Mouse (Mus musculus): Measurements from ENCODE around the gene Ctso. TPM values are rescaled to one million over a fixed set of nuclear protein-coding genes. Genes with fewer than 3 reads are reported as not detected.
A peak's percentile ranks its signal among the peaks of the same experiment; 100 is the strongest.

The Ctso gene
- total RNA-seq, 2 experiments from 2014 or later = 15.4 to 18.0 TPM

DNA sequence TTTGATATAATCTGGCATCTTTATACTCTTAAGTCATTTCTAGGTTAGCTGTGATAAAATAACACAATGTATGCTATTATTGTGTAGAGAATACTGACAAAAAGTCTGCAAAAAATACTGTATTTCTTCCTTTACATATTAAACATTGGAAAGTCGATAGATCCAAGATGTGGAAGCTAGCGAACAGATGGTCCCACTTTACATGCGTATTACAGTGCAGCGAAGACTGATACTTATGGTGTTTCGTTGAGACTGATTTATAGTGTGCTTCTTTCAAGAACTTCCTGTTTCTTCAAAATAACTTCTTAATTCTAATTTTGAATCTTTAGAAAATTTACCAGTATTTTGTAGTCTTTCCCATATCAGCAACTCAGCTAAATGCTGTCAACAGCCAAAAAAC is 25.1 kb downstream of the Ctso start:
- DNase-seq = no peak

DNA sequence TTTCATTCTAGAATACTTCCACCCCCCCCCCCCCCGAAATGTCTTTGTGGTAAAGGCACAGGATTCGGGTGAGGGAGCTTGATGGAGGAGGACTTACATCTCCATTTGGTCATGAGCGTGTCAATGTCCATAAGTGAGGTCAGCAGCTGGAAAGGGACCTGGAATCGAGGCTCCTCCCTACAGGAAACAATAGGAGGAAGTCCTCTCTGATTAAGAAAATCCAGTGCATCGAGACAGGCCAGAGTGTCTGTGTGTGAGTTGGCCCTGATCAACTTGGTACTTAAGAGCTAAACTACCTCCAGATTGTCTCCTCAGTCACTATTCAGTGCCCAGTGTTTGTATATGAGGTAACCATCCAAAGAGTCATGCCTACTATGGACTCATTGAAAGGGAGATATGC is 28.9 kb downstream of the Ctso start:
- no peak for DNase-seq

DNA sequence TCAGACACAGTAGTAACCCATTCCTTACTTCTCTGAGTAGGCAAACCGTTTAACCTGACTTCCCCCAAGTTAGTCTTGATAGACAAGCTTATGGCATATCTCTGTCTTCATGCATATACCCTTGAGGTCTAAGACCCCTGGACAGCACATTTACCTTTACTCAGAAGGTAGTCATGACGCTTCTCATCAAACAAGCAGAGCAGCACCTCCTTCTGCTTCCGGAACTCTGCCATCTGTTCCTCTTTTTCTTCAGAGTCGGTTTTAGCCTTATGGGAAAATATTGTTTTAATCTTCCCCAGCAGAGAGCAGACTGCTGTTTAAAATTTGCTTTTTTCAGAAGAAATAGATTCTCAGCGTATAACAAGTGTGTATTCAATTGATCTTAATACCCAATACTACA is 31.4 kb downstream of the Ctso start:
- no peak for DNase-seq

DNA sequence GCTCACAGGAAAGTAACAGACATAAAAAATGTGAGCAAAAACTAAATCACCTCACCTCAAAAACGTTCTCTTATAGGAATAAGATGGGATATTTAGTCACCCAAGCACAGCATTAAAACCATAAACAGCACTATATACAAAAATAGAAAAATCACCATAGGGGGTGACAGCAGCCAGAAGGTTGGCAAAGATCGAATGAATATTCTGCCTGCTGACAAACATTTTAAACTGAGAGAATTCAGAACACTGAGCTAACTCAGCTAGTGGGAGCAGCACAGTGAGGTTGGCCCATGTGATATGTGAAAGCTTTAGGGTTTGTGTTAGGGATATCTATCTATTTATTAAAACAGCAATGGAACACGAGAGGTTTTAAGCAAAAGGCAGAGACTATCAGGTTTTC is 32.2 kb downstream of the Ctso start:
- DNase-seq = no peak

DNA sequence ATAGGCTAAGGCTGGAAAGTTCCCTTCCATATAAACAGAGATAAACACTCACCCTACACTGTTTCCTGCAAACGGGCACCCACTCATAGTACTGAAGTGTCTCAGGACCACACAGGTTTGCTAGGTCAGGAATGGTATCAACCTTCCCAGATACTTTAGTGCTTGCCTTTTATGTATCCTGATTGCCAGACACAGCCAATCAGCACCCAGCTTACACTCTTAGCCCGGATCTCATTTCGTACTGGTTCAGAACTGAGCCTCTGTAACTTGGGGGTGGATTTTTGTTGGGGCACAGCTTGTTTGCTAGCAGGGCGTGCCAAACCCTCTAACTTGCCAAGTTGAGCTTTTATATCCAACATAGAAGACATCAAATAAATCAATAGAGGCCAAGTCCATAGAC is 43.2 kb downstream of the Ctso start:
- DNase-seq = peak; percentile 45 to 53

DNA sequence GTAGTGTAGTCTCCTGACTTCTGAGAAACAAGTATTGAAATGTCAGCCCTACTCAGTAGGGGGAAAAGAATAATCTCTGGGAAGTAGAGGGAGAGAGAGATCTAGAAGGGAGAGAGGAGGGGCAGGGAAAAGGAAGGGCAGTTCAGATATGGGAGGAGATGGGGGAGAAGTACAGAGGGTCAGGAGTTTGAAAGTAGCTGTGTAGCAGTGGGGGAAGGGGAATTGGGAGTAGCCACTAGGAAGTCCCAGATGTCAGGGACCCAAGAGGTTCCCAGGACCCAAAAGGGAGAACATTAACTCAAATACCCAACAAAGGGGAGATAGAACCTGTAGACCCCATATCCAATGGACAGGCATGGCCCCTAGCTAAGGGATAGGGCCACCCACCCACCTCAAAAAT is 43.7 kb downstream of the Ctso start, which contains the start of gene Tdo2:
Gene Tdo2 (minus strand): TSS at position 101 of the 400 bp plus-strand sequence.
- DNase-seq = no peak

DNA sequence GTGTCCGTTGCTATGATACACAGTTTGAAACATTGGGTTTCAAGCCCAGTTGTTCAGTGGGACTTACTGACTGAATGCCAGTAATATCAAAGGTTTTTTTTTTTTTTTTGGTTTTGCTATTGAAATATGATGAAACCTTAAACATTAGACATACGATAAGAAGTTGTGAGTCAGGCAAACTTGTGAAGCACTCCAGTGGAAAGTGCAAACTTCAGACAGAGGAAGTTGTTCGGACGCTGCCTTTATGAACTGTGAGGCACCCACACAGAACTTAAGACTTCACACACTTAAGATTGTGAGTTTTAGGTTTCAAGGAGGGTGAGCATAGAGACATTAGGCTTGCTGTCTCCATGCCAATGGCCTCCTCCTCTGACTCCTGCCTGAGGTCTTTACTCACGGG is 49.2 kb downstream of the Ctso start:
- no peak for DNase-seq

DNA sequence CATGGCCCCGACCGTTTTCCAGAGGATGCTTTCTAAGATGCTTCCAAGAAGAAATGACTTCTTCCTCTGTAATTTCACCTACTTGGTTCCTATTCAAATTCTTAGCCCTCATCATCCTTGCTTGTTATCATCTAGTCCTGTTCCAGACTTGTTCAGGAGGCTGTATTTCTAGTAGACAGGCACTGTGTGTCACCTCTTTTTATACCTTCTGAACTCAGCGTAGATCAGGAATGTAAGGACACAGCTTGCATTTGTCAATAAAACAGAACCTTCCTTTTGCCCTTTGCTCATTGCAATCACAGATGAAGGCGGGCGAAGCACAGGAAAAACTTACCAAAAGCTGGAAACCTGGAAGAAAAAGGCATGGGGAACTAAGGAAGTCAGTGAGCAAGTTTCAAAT is 49.6 kb downstream of the Ctso start, which contains the start of gene Asic5:
Gene Asic5 (plus strand): TSS at position 301 of the 400 bp plus-strand sequence.
- no peak for DNase-seq

DNA sequence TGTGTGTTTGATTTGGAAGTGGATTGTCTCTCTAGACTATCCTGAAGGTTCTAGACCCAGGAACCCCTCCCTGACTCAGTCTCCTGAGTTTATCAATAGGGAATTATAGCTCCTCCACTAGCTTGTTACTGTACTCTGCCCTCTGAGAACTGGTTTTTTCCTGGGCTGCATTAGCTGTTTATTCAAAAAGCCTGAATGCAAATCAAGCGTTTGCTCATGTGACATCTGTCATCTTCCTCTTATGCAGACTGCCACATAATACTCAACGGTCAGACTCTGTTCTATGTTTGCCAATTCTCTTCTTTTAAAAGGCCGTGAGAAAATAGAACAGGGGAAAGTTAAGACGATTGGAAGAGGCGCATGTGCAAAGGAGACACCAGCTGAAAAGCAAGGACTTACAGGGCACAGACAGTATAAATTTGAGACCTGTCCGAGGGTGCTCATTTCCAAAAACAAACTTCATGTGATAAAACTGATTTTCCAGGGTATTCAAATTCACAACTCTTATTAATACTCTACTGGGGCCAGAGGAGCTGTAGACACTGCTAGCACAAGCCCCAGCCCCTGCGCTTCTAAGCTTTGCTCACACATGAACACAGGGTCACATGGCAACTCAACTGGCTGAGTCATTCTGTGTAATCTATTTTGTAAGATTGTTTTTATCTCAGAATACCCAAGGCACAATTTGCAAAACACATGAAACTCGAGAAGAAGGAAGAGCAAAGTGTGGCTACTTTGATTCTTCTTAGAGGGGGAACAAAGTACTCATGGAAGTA is 50.9 kb downstream of the Ctso start:
- no peak for DNase-seq

DNA sequence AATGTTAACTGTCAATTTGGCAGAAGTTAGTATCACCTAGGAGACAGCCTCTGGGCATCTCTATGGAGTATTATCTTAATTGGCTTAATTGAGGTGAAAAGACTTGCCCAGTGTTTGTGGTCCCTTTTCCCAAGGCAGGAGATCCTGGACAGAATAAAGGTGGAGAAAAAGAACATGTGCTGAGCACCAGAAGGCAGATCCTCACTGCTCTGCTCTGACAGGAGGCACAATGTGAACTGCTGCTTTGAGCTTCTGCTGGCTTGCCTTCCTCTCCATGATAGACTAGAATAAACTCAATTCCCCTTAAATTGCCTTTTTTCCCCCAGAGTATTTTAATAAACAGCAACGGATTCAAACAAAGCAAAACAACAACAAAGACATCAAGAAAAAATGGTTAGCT is 52.7 kb downstream of the Ctso start:
- DNase-seq = no peak

DNA sequence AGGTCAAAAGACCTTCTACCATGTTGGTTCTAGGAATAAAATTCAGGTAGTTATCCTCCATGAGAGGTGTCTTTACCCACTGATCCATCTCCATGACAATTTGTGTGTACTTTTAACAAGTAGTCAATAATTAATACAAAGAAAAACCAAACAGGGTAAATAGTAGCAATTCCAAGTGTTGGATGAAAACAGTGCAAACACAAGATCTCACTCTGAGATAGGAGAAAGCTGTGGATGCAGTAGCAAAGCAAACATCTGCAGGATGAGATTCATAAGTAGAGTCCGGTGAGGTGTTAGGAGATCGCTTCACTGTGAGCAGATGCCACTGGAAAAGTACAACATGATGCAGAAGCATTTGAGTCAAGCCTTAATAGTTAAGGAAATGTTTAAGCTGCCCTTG is 53.7 kb downstream of the Ctso start:
- no peak for DNase-seq

DNA sequence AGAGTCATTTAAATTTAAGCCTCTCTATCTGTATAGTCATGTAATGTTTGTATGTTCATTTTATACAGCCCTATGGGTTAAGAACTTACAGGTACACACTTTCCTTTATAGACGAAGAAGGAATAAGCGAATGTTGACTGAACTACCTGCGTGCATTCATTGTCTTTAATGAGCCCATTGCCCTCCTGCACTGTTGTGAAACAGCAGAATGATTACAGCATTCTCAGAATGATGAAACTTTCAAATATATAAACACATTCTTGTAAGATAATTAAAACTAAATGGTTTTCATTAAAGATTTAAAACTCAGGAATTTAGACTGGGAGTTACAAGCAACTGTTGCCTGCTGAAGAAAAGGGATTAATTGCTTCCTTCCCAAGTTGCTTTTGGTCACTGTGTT is 55.2 kb downstream of the Ctso start:
- DNase-seq = no peak

DNA sequence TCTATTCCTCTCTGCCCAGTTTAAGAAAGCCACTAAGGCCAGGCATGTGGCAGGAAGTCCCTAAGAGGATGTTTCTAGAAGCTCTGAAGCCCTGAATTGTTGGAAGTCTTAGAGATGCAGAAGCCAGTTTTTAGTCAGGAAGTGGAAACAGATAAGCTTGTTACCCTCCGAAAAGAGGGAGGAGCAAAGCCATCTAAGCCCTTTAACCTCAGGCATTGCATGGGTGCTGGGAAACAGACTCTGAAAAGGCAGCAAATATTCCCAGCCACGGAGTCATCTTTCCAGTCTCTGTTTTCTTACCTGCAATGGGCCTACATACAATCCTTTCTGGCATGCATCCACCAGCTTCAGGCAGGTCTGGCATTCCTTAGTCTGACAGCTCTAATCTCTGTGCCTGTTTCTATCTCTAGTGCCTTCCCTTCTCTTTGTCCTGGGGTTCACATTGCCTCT is 57.3 kb downstream of the Ctso start:
- DNase-seq = no peak

DNA sequence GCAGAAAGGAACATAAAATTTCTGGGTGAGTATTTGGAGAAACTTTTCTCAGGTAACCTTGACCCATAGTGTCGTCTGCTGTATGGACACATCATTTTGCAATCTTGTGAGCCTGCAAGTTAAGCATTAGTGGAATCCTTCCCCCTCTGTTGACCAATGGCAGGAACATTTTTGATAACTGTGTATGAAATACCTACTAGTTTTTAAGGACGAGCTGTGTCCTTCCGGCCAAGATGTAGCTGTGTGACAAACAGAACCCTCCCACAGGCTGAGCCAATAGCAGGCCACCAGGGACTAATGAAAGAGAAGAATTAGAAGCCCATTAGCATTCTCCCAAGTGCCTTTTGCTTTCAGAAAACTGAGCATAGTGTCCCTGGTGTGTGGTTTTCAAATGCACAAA is 58.1 kb downstream of the Ctso start:
- no peak for DNase-seq

DNA sequence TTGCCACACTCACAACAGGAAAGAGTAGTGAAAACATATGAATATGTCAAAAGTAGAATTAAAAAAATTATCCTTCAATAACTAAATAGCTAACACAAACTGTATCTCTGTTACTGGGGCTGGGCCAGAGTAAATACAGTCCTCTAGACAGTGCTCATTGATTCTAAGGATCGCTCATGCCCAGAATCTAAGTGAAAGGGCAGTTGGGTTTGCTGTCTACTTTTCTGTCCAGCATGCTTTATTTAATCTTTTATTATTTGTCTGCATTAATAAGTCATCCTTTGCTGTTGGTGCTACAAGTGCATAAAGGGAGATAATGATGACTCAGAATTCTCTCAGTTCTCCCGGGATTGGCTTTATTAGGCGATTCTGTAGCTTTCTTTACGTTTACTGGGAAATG is 63.0 kb downstream of the Ctso start:
- DNase-seq = no peak

DNA sequence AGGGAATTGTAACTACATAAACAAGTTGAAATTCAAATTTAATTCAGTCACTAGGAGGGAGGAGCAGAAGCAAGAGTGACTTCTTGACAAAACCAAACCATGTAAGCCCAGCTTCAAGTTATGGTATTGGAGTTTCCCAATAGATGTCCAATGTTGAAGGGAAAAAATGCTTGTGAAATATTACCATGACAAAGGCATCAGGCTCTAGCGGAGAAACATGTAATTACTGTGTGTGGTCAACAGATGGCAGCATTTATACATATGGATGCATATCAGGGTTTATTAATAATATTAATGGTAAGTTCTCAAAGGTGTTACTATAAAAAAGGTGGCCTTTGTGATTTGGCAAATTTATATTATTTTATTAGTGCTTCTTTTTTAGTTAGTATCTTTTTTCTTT is 63.6 kb downstream of the Ctso start:
- no peak for DNase-seq

Other genes starting within 250 kb of the Ctso start
- 10 to 100 TPM; 17.0 to 17.5 TPM for gene Tdo2, start 43.6 kb downstream of the Ctso start, total RNA-seq (2021)
- gene Asic5, start 49.7 kb downstream of the Ctso start, total RNA-seq (2021) = not detected
- 100 to 1,000 TPM; 105 to 112 TPM for gene Gucy1b1, start 142.1 kb downstream of the Ctso start, total RNA-seq (2021)
- 10 to 100 TPM; 17.1 to 18.1 TPM for gene Gucy1a1, start 213.2 kb downstream of the Ctso start, total RNA-seq (2021)

Measured in layer of hippocampus, postnatal 36 days (tissue).